Mouse (Mus musculus) stomach, postnatal 0 days (tissue): ENCODE results near the gene Plppr3.

Experiments
- CTCF ChIP-seq: IDR thresholded peaks from 2 replicates; pipeline ENCODE4 v1.5.1; 2016; ENCODE audit warnings: antibody characterized with exemption, low read depth, mild to moderate bottlenecking, moderate library complexity
- EP300 ChIP-seq: optimal IDR thresholded peaks from 2 replicates; pipeline ENCODE3; 2016; ENCODE audit warnings: antibody characterized with exemption

DNA sequence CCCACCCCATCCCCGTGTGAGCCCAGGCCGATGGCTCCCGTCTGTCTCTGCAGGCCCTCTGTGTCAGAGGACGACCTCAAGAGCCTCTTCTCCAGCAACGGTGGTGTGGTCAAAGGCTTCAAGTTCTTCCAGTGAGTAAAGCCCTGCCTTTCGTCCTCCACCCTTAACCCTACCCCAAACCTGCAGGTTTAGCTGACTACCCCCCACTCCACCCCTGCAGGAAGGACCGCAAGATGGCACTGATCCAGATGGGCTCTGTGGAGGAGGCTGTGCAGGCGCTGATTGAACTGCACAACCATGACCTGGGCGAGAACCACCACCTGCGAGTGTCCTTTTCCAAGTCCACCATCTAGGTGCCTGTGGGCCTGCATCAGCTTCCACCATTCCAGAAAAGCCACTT is 11.5 kb downstream of the Plppr3 start:
- TF ChIP-seq CTCF = no peak
- no peak for TF ChIP-seq EP300
